24 mouse cellular contexts compared by ENCODE assay signal in the genomic region with DNA sequence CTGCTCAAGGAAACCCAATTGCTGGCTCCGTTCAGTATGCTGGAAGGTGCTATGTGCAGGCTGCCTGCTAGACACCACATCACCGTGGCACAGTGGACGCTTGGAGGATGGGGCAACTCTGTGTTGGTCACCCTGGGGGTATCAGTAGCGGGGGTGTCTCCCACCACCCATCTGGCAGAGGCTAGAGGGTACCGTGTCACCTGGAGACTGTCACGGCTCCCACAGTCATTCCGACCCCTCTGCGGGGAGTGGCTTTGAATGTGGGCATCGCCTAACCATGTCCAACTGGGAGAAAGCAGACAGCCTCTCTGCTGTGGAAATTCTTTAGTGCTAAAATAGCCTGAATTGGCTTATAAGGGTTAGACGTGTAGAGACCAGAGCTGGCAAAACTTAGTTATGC.
DNase-seq lines count a peak whose midpoint lies in the region; ATAC-seq and TF ChIP-seq lines count a peak whose summit lies in the region.
"Had no signal": no experiment of that assay in that cellular context is flagged by ENCODE, and none has a peak within 500 bp of the region (broad histone marks: within the 10 kb centered on the region; RNA-seq: fewer than 3 reads in every experiment).

No protein-coding gene starts in this region.

- peaks cover 40% of the 10 kb centered on the region for H3K4me1 ChIP-seq in hindbrain, embryonic 10.5 days (replicated peaks)
- H3K4me1 ChIP-seq in hindbrain, embryonic 12.5 days: peaks cover 16% of the 10 kb centered on the region
- peaks cover 4% of the 10 kb centered on the region for H3K4me1 ChIP-seq in cortical plate, adult 2 months (ENCODE audit: control insufficient read depth, insufficient read depth, low read length)
- peaks cover 73% of the 10 kb centered on the region for H3K4me1 ChIP-seq in limb, embryonic 10.5 days

- peaks cover 8% of the 10 kb centered on the region for H3K27me3 ChIP-seq in hindbrain, embryonic 10.5 days (ENCODE audit: insufficient read depth, poor library complexity, severe bottlenecking)
- no peaks in the 10 kb centered on the region for H3K27me3 ChIP-seq in hindbrain, embryonic 12.5 days
- H3K27me3 ChIP-seq in limb, embryonic 10.5 days (ENCODE audit: low read depth, poor library complexity, severe bottlenecking): no peaks in the 10 kb centered on the region
- H3K27me3 ChIP-seq: forebrain, embryonic 15.5 days had no signal

- no peak overlapping the region for H3K4me3 ChIP-seq in hindbrain, embryonic 10.5 days
- no peak overlapping the region for H3K4me3 ChIP-seq in hindbrain, embryonic 12.5 days
- no peak overlapping the region; the same call in 1 of the 2 replicates for H3K4me3 ChIP-seq in cortical plate, adult 2 months (ENCODE audit: insufficient read depth, low read length)
- no peak overlapping the region for H3K4me3 ChIP-seq in limb, embryonic 10.5 days
- H3K4me3 ChIP-seq: embryonic facial prominence, embryonic 15.5 days; forebrain, embryonic 15.5 days; heart, adult 2 months had no signal

- TF ChIP-seq CTCF in cortical plate, adult 2 months (IDR thresholded peaks at IDR 0.05; ENCODE audit: extremely low read depth, insufficient read depth, low read length): no peak

- H3K27ac ChIP-seq in hindbrain, embryonic 10.5 days: peak overlapping the region; percentile 13; the same call in 1 of the 2 replicates
- H3K27ac ChIP-seq in hindbrain, embryonic 12.5 days: no peak overlapping the region
- peak overlapping the region; percentile 85 for H3K27ac ChIP-seq in cortical plate, adult 2 months (ENCODE audit: insufficient read depth, low read length)
- peak overlapping the region; percentile 88 for H3K27ac ChIP-seq in limb, embryonic 10.5 days
- H3K27ac ChIP-seq: heart, adult 2 months; hindbrain, embryonic 14.5 days; macrophage had no signal

- DNase-seq in cerebellum, postnatal 10 days: peak; percentile 43 to 50
- no peak for DNase-seq in cerebellum, adult 18-20 months
- DNase-seq in hindbrain, embryonic 10.5 days (ENCODE audit: low spot score): no peak
- no peak for DNase-seq in limb, embryonic 10.5 days (ENCODE audit: low spot score)
- DNase-seq in right cerebral cortex, postnatal 36 days (ENCODE audit: low spot score in 2 of 2): no peak
- DNase-seq: adrenal gland, postnatal 10 days; cerebellum, adult 9-10 months; gastrocnemius, postnatal 10 days; heart, adult 2 months; heart, postnatal 14 days; kidney, adult 2 months; kidney, postnatal 10 days; liver, postnatal 0 days; thymus, adult 18-20 months; thymus, postnatal 4 days had no signal

- no peaks in the 10 kb centered on the region for H3K36me3 ChIP-seq in hindbrain, embryonic 10.5 days
- no peaks in the 10 kb centered on the region for H3K36me3 ChIP-seq in hindbrain, embryonic 12.5 days
- no peaks in the 10 kb centered on the region for H3K36me3 ChIP-seq in limb, embryonic 10.5 days
- H3K36me3 ChIP-seq: embryonic facial prominence, embryonic 15.5 days; forebrain, embryonic 15.5 days had no signal

- 85% methylated on average over 10 of the region's 10 CpGs for WGBS in hindbrain, embryonic 10.5 days
- WGBS in hindbrain, embryonic 12.5 days: 84% methylated on average over 10 of the region's 10 CpGs
- 89% methylated on average over 10 of the region's 10 CpGs for WGBS in limb, embryonic 10.5 days

- ATAC-seq in hindbrain, embryonic 12.5 days (ENCODE audit: low FRiP score): no peak
- ATAC-seq: liver, postnatal 0 days; lung, postnatal 0 days had no signal

- no peak for TF ChIP-seq POLR2A in cortical plate, adult 2 months (IDR thresholded peaks at IDR 0.05; ENCODE audit: extremely low read depth, insufficient read depth, low read length)

- no peak overlapping the region for H3K9ac ChIP-seq in hindbrain, embryonic 12.5 days
- H3K9ac ChIP-seq: embryonic facial prominence, embryonic 15.5 days; forebrain, embryonic 15.5 days; hindbrain, embryonic 14.5 days; liver, postnatal 0 days had no signal

- no peaks in the 10 kb centered on the region for H3K9me3 ChIP-seq in hindbrain, embryonic 10.5 days
- H3K9me3 ChIP-seq in hindbrain, embryonic 12.5 days (replicated peaks): no peaks in the 10 kb centered on the region
- H3K9me3 ChIP-seq in limb, embryonic 10.5 days (replicated peaks): no peaks in the 10 kb centered on the region
- H3K9me3 ChIP-seq: embryonic facial prominence, embryonic 15.5 days; forebrain, embryonic 15.5 days had no signal

- no peak overlapping the region for H3K4me2 ChIP-seq in hindbrain, embryonic 12.5 days (replicated peaks)
- H3K4me2 ChIP-seq: forebrain, embryonic 15.5 days; hindbrain, embryonic 14.5 days; liver, embryonic 11.5 days; midbrain, embryonic 11.5 days had no signal

Comparison
In these comparisons a context has a peak if more than half of its experiments do, and no peak if none do; other contexts are left out.
1. DNase-seq: peak in cerebellum, postnatal 10 days (2 of 2); none in cerebellum, adult 18-20 months (0 of 2), hindbrain, embryonic 10.5 days (single experiment), limb, embryonic 10.5 days (single experiment) and right cerebral cortex, postnatal 36 days (0 of 2).